Mouse (Mus musculus): ENCODE results near the gene Ifnb1.

DNA sequence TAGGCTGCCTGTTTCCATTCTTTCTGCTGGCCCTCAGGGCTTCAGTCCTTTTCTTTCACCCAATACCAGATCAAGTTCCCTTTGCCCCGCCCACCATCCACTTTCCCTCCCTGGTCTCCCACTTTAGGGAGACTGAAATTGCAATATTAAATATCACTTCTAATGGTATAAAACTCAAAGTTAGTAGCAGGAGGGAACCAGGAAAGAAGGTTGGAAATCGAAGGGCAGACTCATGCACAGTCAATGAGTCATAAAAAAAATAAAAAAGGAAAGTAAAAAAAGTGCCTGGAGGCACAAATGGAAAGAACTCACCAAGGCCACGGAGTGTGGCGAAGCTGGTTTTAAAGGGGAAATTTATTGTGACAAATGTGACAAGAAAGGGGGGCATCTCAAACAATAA lies 7.7 kb upstream of the Ifnb1 start:
- no peak for TF ChIP-seq GATA1 (IDR thresholded peaks at IDR 0.05; ENCODE audit: low read length)
- TF ChIP-seq TAL1 (IDR thresholded peaks at IDR 0.05; ENCODE audit: low read length): no peak

All from erythroblast, embryonic 14.5 days (primary cell).